Mouse (Mus musculus) heart, postnatal 36 days (tissue): Measurements from ENCODE around the gene Dgkd. TPM values are rescaled to one million over a fixed set of nuclear protein-coding genes. Genes with fewer than 3 reads are reported as not detected.

Source experiments
- total RNA-seq, 2 experiments: library from RNA; stranded (reverse); gene quantifications; 2 replicates each; pipeline ENCODE4 v1.2.3; 2021

Dgkd gene
- total RNA-seq, 2 experiments from 2014 or later = 51.1 to 56.3 TPM

Other genes with a start within 250 kb of the Dgkd start
- 10 to 100 TPM in 1 of 2 experiments, 1 to 10 TPM in 1; 9.0 to 21.8 TPM for gene Inpp5d, start 233.0 kb upstream of the Dgkd start, total RNA-seq
- gene Atg16l1, start 97.4 kb upstream of the Dgkd start, total RNA-seq = 10 to 100 TPM; 27.4 to 29.7 TPM
- under 1 TPM; 0.19 to 0.44 TPM for gene Sag, start 49.6 kb upstream of the Dgkd start, total RNA-seq
- 10 to 100 TPM; 13.2 to 16.5 TPM for gene Usp40, start 155.3 kb downstream of the Dgkd start, total RNA-seq
- not detected for gene Ugt1a10, start 202.1 kb downstream of the Dgkd start, total RNA-seq
- gene Ugt1a9, start 217.5 kb downstream of the Dgkd start, total RNA-seq = not detected
- gene Ugt1a8, start 234.5 kb downstream of the Dgkd start, total RNA-seq = not detected
- gene Ugt1a7c, start 241.8 kb downstream of the Dgkd start, total RNA-seq = 1 to 10 TPM; 1.2 to 2.6 TPM
- 1 to 10 TPM; 1.1 to 1.4 TPM for gene Ugt1a6b, start 250.0 kb downstream of the Dgkd start, total RNA-seq